Mouse (Mus musculus) gonadal fat pad, adult 2 months (tissue): ENCODE results near the gene Slc2a5. TPM values are rescaled to one million over a fixed set of nuclear protein-coding genes. Genes with fewer than 3 reads are reported as not detected.

Experiments used
- DNase-seq: peaks from one replicate; pipeline ENCODE4 v3.0.0-alpha.2; 2012; ENCODE audit warnings: low read depth
- polyA plus RNA-seq: library from polyadenylated mRNA; depleted of rRNA; stranded (reverse); fragments of >200 nt; gene quantifications from 2 replicates; pipeline ENCODE4 v1.2.3, GENCODE M21; 2012

Gene Slc2a5
- polyA plus RNA-seq, 1 experiment = 35.9 TPM

DNA sequence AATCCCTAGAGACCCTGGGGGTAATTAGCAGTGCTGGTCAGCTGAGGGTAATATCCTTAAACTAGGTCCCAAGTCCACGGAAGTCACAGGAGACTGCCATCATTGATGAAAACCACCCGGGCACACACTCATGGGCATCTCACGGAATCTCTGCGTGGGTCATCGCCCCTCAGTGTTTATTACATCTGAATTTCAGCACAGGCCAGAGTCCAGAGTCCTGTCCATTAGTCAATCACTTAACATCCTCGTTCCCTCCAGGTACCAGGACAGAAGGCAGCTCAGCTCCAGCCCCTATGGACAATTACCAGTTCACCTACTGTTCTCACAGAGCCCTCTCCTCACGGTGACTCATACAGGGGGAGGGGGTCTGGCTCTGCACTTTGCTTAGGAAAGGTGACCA, 16.3 kb upstream of the Slc2a5 start:
- no peak for DNase-seq

GRCm38 (mm10) chr4:150105671-150106070, 13.4 kb upstream of the Slc2a5 start:
- DNase-seq = no peak

DNA sequence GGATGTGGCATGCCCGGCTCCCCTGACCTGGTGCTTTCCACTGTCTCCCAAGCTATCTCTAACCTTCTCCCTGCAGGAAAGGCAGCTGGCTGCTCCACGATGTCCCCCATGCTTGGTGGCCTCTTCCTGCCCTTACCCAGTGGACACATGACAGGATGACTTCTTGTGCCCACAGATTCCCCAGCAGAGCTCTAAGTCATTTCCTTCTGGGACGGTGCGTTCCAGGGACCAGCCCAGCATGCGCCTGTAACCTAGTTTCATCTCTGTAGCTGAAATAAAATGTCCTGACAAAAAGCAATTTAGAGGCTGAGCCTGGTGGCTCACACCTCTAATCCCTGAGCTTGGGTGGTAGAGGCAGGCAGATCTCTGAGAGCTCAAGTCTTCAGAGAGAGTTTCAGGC, 12.4 kb upstream of the Slc2a5 start:
- DNase-seq = no peak

- DNase-seq = no peak
Observed at GRCm38 (mm10) chr4:150109636-150110035, 9.4 kb upstream of the Slc2a5 start.

DNA sequence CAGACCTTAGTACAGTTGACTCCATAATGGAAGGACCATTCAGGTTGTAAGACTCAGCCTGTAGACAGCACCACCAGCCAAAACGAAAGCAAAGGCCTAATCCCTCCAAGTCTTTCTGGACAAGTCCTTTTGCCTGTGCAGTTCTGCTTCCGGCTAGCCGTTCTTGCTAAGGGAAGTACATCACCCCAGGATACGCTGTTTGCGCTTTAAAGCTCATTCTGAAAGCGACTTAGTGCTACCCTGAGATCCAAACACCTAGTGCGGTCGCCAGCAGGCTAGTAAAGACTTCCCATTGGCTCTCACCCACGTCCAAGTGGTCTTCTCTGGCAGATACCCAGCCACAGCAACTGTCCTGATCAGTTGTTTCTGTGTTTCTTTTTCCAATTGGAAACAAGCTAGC, 8.7 kb upstream of the Slc2a5 start:
- DNase-seq = no peak

GRCm38 (mm10) chr4:150112867-150113266, 6.2 kb upstream of the Slc2a5 start:
- no peak for DNase-seq

DNA sequence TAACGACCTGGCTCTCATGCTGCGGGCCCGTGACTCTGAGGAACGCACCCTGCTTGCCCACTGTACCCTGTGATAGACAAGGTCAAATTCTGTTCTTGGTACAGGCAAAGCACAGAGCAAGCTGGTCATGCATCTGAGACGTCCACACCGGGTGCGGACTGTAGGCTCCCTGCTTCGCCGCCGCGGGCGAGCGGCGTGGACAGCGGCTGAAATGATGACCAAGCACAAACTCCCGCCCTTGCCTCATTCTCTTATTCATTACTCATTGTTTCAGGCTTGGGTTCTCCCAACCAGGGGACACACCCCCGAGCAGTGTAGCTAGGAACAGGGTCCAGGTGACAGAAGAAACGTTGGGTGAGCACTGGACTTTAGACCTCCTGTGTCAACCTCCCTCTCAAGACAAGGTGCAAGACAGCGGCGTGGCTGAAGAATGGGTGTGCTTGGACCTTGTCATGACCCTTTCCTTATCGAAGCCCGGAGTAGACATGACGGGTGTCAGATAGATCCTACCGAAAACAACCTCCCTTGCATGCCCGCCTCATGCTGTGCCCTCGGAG, 4.5 kb upstream of the Slc2a5 start:
- no peak for DNase-seq

DNA sequence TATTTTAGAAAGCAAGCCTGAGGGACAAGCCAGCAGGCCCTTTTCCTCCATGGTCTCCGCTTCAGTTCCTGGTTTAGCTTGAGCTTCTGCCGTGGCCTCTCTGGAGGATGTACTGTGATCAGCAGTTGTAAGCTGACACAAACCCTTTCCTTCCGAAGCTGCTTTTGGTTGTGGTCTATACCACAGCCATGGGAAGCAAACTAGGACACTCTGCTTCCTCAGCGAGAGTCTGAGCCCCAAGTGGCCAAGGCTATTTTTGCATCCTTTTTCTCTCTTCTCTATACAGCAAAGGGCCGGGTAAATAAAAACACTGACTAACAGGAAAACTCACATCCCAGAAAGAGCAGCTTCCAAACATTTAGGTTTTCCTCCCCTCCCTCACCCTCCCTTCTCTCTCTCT, 1.8 kb upstream of the Slc2a5 start:
- DNase-seq = no peak

DNA sequence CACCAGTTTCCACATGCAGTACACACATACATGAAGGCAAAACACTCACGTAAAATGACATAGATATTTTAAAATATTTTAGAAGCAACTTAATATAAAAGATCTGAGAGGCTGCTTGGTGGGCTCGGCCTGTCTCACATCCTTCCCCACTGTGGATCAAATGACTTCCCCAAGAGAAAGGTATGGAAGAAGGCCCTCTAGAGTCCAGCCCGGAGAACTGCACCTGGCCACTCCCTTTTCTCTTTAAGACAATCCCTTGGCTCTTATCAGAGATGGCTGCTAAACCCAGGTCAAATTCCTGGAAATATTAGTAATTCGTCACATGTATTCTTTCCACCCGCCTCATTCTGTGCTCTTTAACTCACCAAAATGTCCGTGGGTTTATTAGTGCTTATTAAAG, 920 bp upstream of the Slc2a5 start:
- no peak for DNase-seq

- DNase-seq = no peak
Observed at GRCm38 (mm10) chr4:150119640-150120039, 557 bp downstream of the Slc2a5 start.

- DNase-seq = no peak
Observed at GRCm38 (mm10) chr4:150120173-150120833, 1.2 kb downstream of the Slc2a5 start.

- DNase-seq = no peak
Observed at GRCm38 (mm10) chr4:150121430-150121829, 2.3 kb downstream of the Slc2a5 start.

- no peak for DNase-seq
Observed at GRCm38 (mm10) chr4:150122476-150122875, 3.4 kb downstream of the Slc2a5 start.

DNA sequence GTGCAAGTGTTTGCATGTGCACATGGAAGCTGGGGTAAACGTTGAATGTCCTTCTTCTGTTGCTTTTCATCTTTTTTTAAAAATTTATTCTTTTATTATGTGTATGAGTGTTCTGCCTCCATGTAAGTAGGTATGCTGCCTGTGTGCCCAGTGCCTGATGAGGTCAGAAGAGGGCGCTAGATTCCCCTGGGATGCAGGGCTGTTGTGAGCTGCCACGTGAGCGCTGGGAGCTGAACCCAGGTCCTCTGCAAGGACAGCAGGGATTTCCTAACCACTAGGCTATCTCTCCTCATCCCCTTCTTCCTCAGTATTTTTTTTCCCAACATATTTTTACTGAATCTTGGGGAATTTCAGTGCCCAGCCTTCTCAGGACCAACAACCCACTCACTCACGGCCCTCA, 7.3 kb downstream of the Slc2a5 start:
- DNase-seq = no peak

- DNase-seq = no peak
Observed at GRCm38 (mm10) chr4:150127894-150128293, 8.8 kb downstream of the Slc2a5 start.

DNA sequence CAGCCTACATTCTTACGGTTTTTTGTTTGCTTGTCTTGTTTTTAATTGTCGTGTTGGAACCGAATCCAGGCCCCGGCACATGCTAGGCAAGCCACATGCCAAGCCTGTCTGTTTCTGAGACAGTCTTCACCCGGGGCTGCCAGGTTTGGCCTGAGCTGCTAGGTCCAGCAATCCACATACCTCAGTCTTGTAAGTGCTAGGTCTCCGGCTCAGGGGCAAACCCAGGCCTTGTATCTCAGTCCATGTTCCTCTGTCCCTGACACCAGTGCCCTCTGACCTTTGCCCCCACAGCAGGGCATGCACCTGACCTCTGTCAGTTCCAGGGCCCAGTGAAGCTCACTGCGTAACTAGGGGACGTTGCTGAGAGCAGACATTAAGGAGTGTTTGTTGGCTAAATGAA, 9.5 kb downstream of the Slc2a5 start:
- no peak for DNase-seq

DNA sequence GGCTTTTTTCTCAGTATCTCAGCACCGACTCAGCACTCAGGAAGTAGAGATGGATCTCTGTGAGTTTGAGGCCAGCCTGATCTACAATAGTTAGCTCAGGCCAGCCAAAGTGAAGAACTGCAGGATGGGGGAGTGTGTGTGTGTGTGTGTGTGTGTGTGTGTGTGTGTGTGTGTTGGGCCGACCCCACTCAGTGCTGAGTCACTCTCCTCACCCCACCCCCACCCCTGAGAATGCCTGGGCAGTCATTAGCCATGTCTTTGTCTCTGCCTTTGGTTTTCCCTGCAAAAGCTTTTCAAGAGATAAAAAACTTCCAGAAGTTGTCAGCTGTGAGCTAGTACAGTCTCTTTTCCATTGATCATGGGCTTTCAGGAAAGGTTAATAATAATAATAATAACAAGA, 11.6 kb downstream of the Slc2a5 start:
- no peak for DNase-seq

DNA sequence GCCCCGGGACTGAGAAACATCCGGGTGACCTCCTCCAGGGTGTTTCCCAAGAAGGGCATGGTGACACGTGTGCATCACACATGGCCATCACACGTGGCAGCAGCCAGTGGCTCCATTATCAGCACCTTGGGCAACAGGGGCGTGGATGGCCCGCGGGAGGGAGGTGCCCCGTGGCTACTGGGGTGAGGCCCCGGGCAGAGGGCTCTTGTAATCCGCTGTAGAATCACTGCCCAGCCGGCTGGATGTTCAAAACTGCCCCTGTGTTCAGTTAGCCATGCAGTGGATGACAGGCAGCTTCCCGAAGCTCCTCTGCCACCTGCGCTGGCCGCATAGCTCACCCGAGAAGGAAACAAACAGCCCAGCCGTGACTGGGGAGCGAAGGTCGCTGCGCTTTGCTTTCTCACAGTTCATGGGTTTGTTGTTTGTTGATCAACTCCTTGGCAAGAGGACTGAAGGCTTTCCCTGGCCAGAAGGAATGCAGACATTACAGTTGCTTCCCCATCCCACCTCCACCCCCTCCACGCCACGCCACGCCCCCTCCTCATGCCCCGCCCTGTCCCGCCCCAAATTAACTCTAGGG, 13.7 kb downstream of the Slc2a5 start:
- no peak for DNase-seq

GRCm38 (mm10) chr4:150135254-150135653, 16.2 kb downstream of the Slc2a5 start:
- no peak for DNase-seq

DNA sequence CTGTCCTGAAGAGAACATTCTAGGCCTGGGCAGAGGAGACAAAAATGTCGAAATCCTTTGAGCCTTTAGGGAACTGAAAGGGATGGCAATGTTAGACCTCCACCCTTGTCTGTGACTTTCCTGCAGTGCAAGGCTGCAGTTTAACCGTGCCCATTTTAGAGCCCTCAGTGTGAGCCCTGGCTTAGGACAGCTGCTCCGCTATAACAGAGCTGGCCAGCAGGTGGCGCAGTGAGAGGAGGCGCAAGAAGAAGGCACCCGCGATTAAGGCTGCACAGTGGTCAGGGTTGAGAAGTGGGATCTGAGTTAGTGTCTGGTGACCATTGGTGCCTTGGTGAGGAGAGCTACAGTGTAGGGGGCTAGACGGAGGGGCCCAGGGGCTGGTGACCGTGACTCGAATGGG, 17.6 kb downstream of the Slc2a5 start:
- no peak for DNase-seq

DNA sequence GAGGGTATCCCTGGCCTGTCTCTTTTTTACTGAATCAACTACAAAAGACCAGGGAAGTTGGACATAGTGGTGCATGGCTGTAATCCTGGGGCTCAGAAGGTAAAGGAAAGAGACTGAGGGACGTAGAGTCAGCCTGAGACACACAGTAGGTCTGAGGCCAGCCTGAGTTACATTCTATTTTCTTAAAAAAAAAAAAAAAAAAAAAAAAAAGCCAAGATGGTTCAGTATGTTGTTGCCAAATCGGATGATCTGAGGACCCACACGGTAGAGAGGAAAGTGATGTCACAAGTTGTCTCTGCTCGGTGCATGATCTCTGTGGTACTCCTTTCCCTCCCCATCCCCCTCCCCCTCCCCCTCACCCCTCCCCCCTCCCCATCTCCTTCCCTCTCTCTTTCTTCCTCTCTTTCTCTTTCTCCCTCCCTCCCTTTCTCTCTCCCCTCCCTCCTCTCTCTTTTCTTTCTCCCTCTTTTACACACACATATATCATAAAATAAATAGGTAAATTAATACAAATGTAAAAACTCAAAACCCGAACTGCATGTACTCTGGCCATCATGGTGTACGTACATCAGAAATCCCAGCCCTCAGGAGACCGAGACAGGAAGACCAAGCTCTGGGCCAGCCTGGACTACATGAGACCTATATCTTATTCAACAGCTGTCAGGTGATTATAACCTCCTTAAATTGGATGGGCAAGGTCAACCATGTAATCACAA, 18.4 kb downstream of the Slc2a5 start:
- DNase-seq = no peak

- no peak for DNase-seq
Observed at GRCm38 (mm10) chr4:150138084-150138543, 19.0 kb downstream of the Slc2a5 start.

DNA sequence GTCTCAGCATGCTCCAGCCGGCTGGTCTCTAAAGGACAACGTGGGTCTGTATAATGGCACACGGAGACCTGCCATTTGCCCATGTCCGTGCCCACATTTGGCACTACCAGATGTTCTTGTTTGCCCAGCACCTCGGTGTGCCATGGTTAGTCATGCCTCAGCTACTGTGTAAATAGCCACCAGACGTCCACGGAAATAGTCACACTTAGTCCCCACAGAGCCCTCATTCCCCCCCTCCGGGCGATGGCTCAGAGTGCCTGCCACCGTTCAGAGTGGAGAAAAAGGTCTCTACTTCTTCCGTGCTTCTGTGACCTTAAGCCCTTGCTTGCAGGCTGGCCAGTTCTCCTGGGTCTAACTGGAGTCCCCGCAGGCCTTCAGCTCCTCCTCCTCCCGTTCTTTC, 20.0 kb downstream of the Slc2a5 start:
- DNase-seq = no peak
